Mouse (Mus musculus): ENCODE data around the gene Siva1. TPM values are rescaled to one million over a fixed set of nuclear protein-coding genes. Genes with fewer than 3 reads are reported as not detected.

Siva1 gene
- polyA plus RNA-seq (2012; rRNA removed): 179 and 184 TPM in 2 replicates
- polyA plus RNA-seq (2014; fragmentation: Nextera tagmentation; extraction: Ambion mirVana): 282 and 284 TPM in 2 replicates

GRCm38 (mm10) chr12:112644180-112644854, at the start of gene Siva1:
Siva1 (plus strand) TSS chr12:112644679.
- Histone ChIP-seq H3K36me3 (ENCODE audit: control insufficient read depth, insufficient read depth, low read length) (peaks cover 19% of the 10 kb centered on the region), H3K9ac (ENCODE audit: low read depth, low read length, severe bottlenecking) (peak within 1 kb of the TSS; percentile 80), H3K27me3 (ENCODE audit: control insufficient read depth, insufficient read depth, low read length) (no peaks in the 10 kb centered on the region), H3K4me1 (ENCODE audit: control insufficient read depth, insufficient read depth, low read length) (peaks cover 13% of the 10 kb centered on the region; the same call in 1 of the 2 replicates), H3K4me3 (replicated peaks; ENCODE audit: low read length) (peak within 1 kb of the TSS; percentile 81), H3K4me2 (replicated peaks; ENCODE audit: low read depth, low read length, severe bottlenecking) (peak within 1 kb of the TSS; percentile 88), H3K27ac (replicated peaks; ENCODE audit: low read depth, low read length) (peak within 1 kb of the TSS; percentile 88), H3K9me3 (ENCODE audit: control insufficient read depth, low read length) (no peaks in the 10 kb centered on the region)
- under 1% methylated on average over 44 of the region's 46 CpGs for WGBS
- peak; percentile 97 for ATAC-seq (ENCODE audit: low FRiP score, low read depth)
- DNase-seq (ENCODE audit: low spot score): peak; percentile 98
- TF ChIP-seq POLR2A (IDR thresholded peaks at IDR 0.05; ENCODE audit: borderline replicate concordance, extremely low read depth, insufficient read depth, insufficient read length): no peak

GRCm38 (mm10) chr12:112594989-112595388, 49.5 kb upstream of the Siva1 start:
- Histone ChIP-seq H3K9ac (ENCODE audit: low read depth, low read length, severe bottlenecking) (0 out of 2 replicates have a peak overlapping the region, but pooled peaks have one; percentile 6), H3K36me3 (ENCODE audit: control insufficient read depth, insufficient read depth, low read length) (no peaks in the 10 kb centered on the region), H3K27me3 (ENCODE audit: control insufficient read depth, insufficient read depth, low read length) (no peaks in the 10 kb centered on the region), H3K9me3 (ENCODE audit: control insufficient read depth, low read length) (no peaks in the 10 kb centered on the region), H3K4me3 (replicated peaks; ENCODE audit: low read length) (no peak overlapping the region), H3K27ac (replicated peaks; ENCODE audit: low read depth, low read length) (0 out of 2 replicates have a peak overlapping the region, but pooled peaks have one; percentile 38), H3K4me2 (replicated peaks; ENCODE audit: low read depth, low read length, severe bottlenecking) (no peak overlapping the region), H3K4me1 (ENCODE audit: control insufficient read depth, insufficient read depth, low read length) (peaks cover 26% of the 10 kb centered on the region)
- DNase-seq (ENCODE audit: low spot score) (no peak), ATAC-seq (ENCODE audit: low FRiP score, low read depth) (no peak)
- 38% methylated on average over 4 of the region's 4 CpGs for WGBS
- no peak for TF ChIP-seq POLR2A (IDR thresholded peaks at IDR 0.05; ENCODE audit: borderline replicate concordance, extremely low read depth, insufficient read depth, insufficient read length)

- peaks cover 25% of the 10 kb centered on the region for H3K4me1 ChIP-seq (ENCODE audit: control insufficient read depth, insufficient read depth, low read length)
- ATAC-seq (ENCODE audit: low FRiP score, low read depth) (no peak), DNase-seq (ENCODE audit: low spot score) (no peak)
- 60% methylated on average over 4 of the region's 4 CpGs for WGBS
- H3K27ac ChIP-seq (replicated peaks; ENCODE audit: low read depth, low read length): no peak overlapping the region
- H3K4me3 ChIP-seq (replicated peaks; ENCODE audit: low read length): no peak overlapping the region
- H3K9ac ChIP-seq (ENCODE audit: low read depth, low read length, severe bottlenecking): 0 out of 2 replicates have a peak overlapping the region, but pooled peaks have one; percentile 6
- no peaks in the 10 kb centered on the region for H3K27me3 ChIP-seq (ENCODE audit: control insufficient read depth, insufficient read depth, low read length)
- no peak for TF ChIP-seq POLR2A (IDR thresholded peaks at IDR 0.05; ENCODE audit: borderline replicate concordance, extremely low read depth, insufficient read depth, insufficient read length)
- H3K9me3 ChIP-seq (ENCODE audit: control insufficient read depth, low read length): no peaks in the 10 kb centered on the region
- H3K36me3 ChIP-seq (ENCODE audit: control insufficient read depth, insufficient read depth, low read length): 0 out of 2 replicates have a peak, but pooled peaks cover 3% of the 10 kb centered on the region
- no peak overlapping the region for H3K4me2 ChIP-seq (replicated peaks; ENCODE audit: low read depth, low read length, severe bottlenecking)
Observed at GRCm38 (mm10) chr12:112595626-112596025, 48.9 kb upstream of the Siva1 start.

- Histone ChIP-seq H3K4me1 (ENCODE audit: control insufficient read depth, insufficient read depth, low read length) (peaks cover 25% of the 10 kb centered on the region), H3K27me3 (ENCODE audit: control insufficient read depth, insufficient read depth, low read length) (no peaks in the 10 kb centered on the region), H3K9me3 (ENCODE audit: control insufficient read depth, low read length) (no peaks in the 10 kb centered on the region), H3K9ac (ENCODE audit: low read depth, low read length, severe bottlenecking) (no peak overlapping the region), H3K4me3 (replicated peaks; ENCODE audit: low read length) (no peak overlapping the region), H3K27ac (replicated peaks; ENCODE audit: low read depth, low read length) (no peak overlapping the region), H3K4me2 (replicated peaks; ENCODE audit: low read depth, low read length, severe bottlenecking) (no peak overlapping the region), H3K36me3 (ENCODE audit: control insufficient read depth, insufficient read depth, low read length) (0 out of 2 replicates have a peak, but pooled peaks cover 7% of the 10 kb centered on the region)
- DNase-seq (ENCODE audit: low spot score): no peak
- 42% methylated on average over 9 of the region's 9 CpGs for WGBS
- no peak for ATAC-seq (ENCODE audit: low FRiP score, low read depth)
- TF ChIP-seq POLR2A (IDR thresholded peaks at IDR 0.05; ENCODE audit: borderline replicate concordance, extremely low read depth, insufficient read depth, insufficient read length): no peak
Observed at GRCm38 (mm10) chr12:112596454-112596853, 48.0 kb upstream of the Siva1 start.

GRCm38 (mm10) chr12:112596891-112597500, 47.5 kb upstream of the Siva1 start:
- WGBS: 72% methylated on average over 14 of the region's 14 CpGs
- Histone ChIP-seq H3K4me2 (replicated peaks; ENCODE audit: low read depth, low read length, severe bottlenecking) (no peak overlapping the region), H3K9ac (ENCODE audit: low read depth, low read length, severe bottlenecking) (no peak overlapping the region), H3K27me3 (ENCODE audit: control insufficient read depth, insufficient read depth, low read length) (no peaks in the 10 kb centered on the region), H3K27ac (replicated peaks; ENCODE audit: low read depth, low read length) (no peak overlapping the region), H3K4me3 (replicated peaks; ENCODE audit: low read length) (no peak overlapping the region), H3K36me3 (ENCODE audit: control insufficient read depth, insufficient read depth, low read length) (0 out of 2 replicates have a peak, but pooled peaks cover 11% of the 10 kb centered on the region), H3K4me1 (ENCODE audit: control insufficient read depth, insufficient read depth, low read length) (peaks cover 25% of the 10 kb centered on the region), H3K9me3 (ENCODE audit: control insufficient read depth, low read length) (no peaks in the 10 kb centered on the region)
- no peak for ATAC-seq (ENCODE audit: low FRiP score, low read depth)
- no peak for TF ChIP-seq POLR2A (IDR thresholded peaks at IDR 0.05; ENCODE audit: borderline replicate concordance, extremely low read depth, insufficient read depth, insufficient read length)
- DNase-seq (ENCODE audit: low spot score): no peak

All from limb, embryonic 14.5 days (tissue).